Comparison of ENCODE assay signal across 17 mouse cellular contexts in the genomic region with DNA sequence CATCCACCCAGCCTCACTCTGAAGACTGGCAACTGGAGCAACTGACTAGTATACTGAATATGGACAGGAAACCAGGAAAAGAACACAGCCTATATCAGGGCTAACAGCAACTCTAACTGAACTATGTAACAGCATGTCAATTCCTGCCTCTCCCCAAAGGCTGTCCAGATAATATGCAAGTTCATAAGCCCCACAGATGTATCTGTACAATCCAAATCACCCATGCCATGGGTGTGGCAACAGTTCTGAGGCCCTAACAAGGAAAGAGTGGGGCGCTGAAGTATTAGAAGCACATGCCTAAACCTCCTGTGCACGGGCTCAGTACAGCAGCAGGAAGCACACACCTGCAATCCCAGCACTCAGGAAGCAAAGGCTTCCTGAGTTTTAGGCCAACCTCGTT. TPM values are rescaled to one million over a fixed set of nuclear protein-coding genes. Genes with fewer than 3 reads are reported as not detected.
"Had no signal": no experiment of that assay in that cellular context is flagged by ENCODE, and none has a peak within 500 bp of the region (broad histone marks: within the 10 kb centered on the region; RNA-seq: fewer than 3 reads in every experiment).

No protein-coding gene starts in this region.

- H3K4me2 ChIP-seq: kidney, embryonic 15.5 days; limb, embryonic 12.5 days; lung, embryonic 15.5 days; midbrain, embryonic 13.5 days; neural tube, embryonic 12.5 days had no signal

- H3K4me3 ChIP-seq: kidney, embryonic 15.5 days; limb, embryonic 12.5 days; lung, embryonic 15.5 days; midbrain, embryonic 13.5 days; neural tube, embryonic 12.5 days had no signal

- H3K9ac ChIP-seq: kidney, embryonic 15.5 days; limb, embryonic 12.5 days; lung, embryonic 15.5 days; midbrain, embryonic 13.5 days; neural tube, embryonic 12.5 days had no signal

- ATAC-seq: midbrain, embryonic 13.5 days had no signal

- DNase-seq: kidney, postnatal 14 days; lung, postnatal 14 days had no signal

- H3K27me3 ChIP-seq: kidney, embryonic 15.5 days; limb, embryonic 12.5 days; lung, embryonic 15.5 days; midbrain, embryonic 13.5 days; neural tube, embryonic 12.5 days had no signal

- H3K9me3 ChIP-seq: kidney, embryonic 15.5 days; limb, embryonic 12.5 days; lung, embryonic 15.5 days; midbrain, embryonic 13.5 days; neural tube, embryonic 12.5 days had no signal

- H3K27ac ChIP-seq: kidney, embryonic 15.5 days; limb, embryonic 12.5 days; lung, embryonic 15.5 days; macrophage; midbrain, embryonic 13.5 days; neural tube, embryonic 12.5 days had no signal

- H3K4me1 ChIP-seq: kidney, embryonic 15.5 days; limb, embryonic 12.5 days; lung, embryonic 15.5 days; midbrain, embryonic 13.5 days; neural tube, embryonic 12.5 days had no signal

RNA-seq across cellular contexts. Expression of a gene that starts 10.2 kb away (rescaled TPM):
- total RNA-seq: layer of hippocampus, postnatal 25 days; left cerebral cortex, adult 8-10 months; left cerebral cortex, postnatal 36 days; monocyte, adult 5-6 weeks; neutrophil, adult 5-6 weeks had no signal
- polyA plus RNA-seq: intestine, embryonic 14.5 days; kidney, embryonic 15.5 days; limb, embryonic 12.5 days; liver, adult 2 months; lung, embryonic 15.5 days; midbrain, embryonic 13.5 days; neural tube, embryonic 12.5 days had no signal

RNA-seq across cellular contexts. Expression of a gene that starts 31.9 kb away (rescaled TPM):
- total RNA-seq: left cerebral cortex, adult 8-10 months; liver, adult 2 months; neutrophil, adult 5-6 weeks had no signal
- polyA plus RNA-seq: kidney, adult 2 months; large intestine, adult 2 months; liver, adult 2 months; lung, embryonic 15.5 days; macrophage; midbrain, embryonic 13.5 days; neural tube, embryonic 12.5 days had no signal
